Comparison of ENCODE assay signal across 8 mouse cellular contexts in the genomic region with DNA sequence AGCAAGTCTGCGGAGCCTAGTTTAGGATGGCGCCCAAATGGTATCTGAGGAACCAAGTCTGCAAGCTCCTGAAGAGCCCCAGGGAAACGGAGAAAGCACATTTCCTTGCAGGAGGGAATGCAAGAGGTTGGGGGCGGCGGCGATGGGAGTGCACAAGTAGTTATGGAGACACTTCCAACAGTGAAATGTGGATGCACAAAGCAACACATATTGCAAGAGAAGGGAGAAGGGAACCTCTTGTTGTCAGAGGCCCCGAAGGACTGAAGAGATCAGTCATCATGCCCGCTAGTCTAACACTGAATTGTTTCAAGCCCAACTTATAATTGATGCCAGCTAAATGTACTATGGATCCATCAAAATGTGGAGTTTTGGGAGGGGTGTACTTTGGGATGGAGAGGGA. TPM values are rescaled to one million over a fixed set of nuclear protein-coding genes. Genes with fewer than 3 reads are reported as not detected.
DNase-seq lines count a peak whose midpoint lies in the region; ATAC-seq lines count a peak whose summit lies in the region.

No protein-coding gene starts in this region.

- H3K9me3 ChIP-seq in heart, embryonic 16.5 days (replicated peaks; ENCODE audit: control insufficient read depth, low read length) = no peaks in the 10 kb centered on the region
- no peaks in the 10 kb centered on the region for H3K9me3 ChIP-seq in neural tube, embryonic 12.5 days

- peak overlapping the region; percentile 80 for H3K4me2 ChIP-seq in heart, embryonic 16.5 days (ENCODE audit: low read depth, low read length)
- H3K4me2 ChIP-seq in neural tube, embryonic 12.5 days (replicated peaks) = peak overlapping the region; percentile 41

- intact Hi-C loops in left cerebral cortex, postnatal 25 days (cut with DNase I) = loop anchor here (1.0 kb wide), 1 partner anchor 34 kb away; a partner anchor contains a TSS

- 28% methylated on average over 8 of the region's 8 CpGs for WGBS in heart, embryonic 16.5 days
- WGBS in neural tube, embryonic 12.5 days = 40% methylated on average over 8 of the region's 8 CpGs

- H3K36me3 ChIP-seq in heart, embryonic 16.5 days (ENCODE audit: control insufficient read depth, insufficient read depth) = no peaks in the 10 kb centered on the region
- H3K36me3 ChIP-seq in neural tube, embryonic 12.5 days = no peaks in the 10 kb centered on the region

- no peak overlapping the region for H3K9ac ChIP-seq in heart, embryonic 16.5 days (ENCODE audit: low read length)
- H3K9ac ChIP-seq in neural tube, embryonic 12.5 days = 0 out of 2 replicates have a peak overlapping the region, but pooled peaks have one; percentile 1

- no peak for ATAC-seq in heart, embryonic 16.5 days (replicated peaks; ENCODE audit: extremely low read depth, insufficient read depth, low FRiP score)
- no peak for ATAC-seq in neural tube, embryonic 12.5 days (ENCODE audit: low FRiP score, low read depth)
- ATAC-seq in megakaryocyte-erythroid progenitor cell, adult 5-6 weeks (replicated peaks; ENCODE audit: low FRiP score, low TSS enrichment, poor library complexity, severe bottlenecking) = no peak

- H3K27me3 ChIP-seq in heart, embryonic 16.5 days (ENCODE audit: control insufficient read depth, insufficient read depth, low read length) = no peaks in the 10 kb centered on the region
- H3K27me3 ChIP-seq in neural tube, embryonic 12.5 days (replicated peaks) = no peaks in the 10 kb centered on the region

- peaks cover 10% of the 10 kb centered on the region for H3K4me1 ChIP-seq in heart, embryonic 16.5 days (ENCODE audit: control insufficient read depth, insufficient read depth, low read length)
- peaks cover 16% of the 10 kb centered on the region for H3K4me1 ChIP-seq in neural tube, embryonic 12.5 days

- peak overlapping the region; percentile 46 for H3K27ac ChIP-seq in heart, embryonic 16.5 days (ENCODE audit: low read length)
- H3K27ac ChIP-seq in neural tube, embryonic 12.5 days = no peak overlapping the region

- H3K4me3 ChIP-seq in heart, embryonic 16.5 days (ENCODE audit: low read length) = peak overlapping the region; percentile 32
- peak overlapping the region; percentile 32; the same call in 1 of the 2 replicates for H3K4me3 ChIP-seq in neural tube, embryonic 12.5 days

- peak; percentile 20 to 48 for DNase-seq in adrenal gland, adult (ENCODE audit: inconsistent age in 2 of 2, low spot score in 1 of 2)
- no peak for DNase-seq in adrenal gland, adult 18-20 months (ENCODE audit: low spot score in 2 of 2)
- peak; percentile 15 for DNase-seq in ovary, postnatal 36 days (ENCODE audit: low spot score)
- DNase-seq in ovary, postnatal 10 days (ENCODE audit: low spot score) = no peak
- DNase-seq in left cerebral cortex, postnatal 25 days (ENCODE audit: low spot score in 2 of 2) = peak; percentile 12 to 15

RNA-seq across cellular contexts. Expression of a gene that starts 33.9 kb away (rescaled TPM):
- total RNA-seq in adrenal gland, adult 18-20 months (2021) = 1 to 10 TPM; 1.2 to 1.3 TPM
- 1.7 and 2.5 TPM in 2 replicates for polyA plus RNA-seq in heart, embryonic 16.5 days (2015; fragmentation: Nextera tagmentation; extraction: Ambion mirVana)
- total RNA-seq in left cerebral cortex, postnatal 25 days (2021) = 10 to 100 TPM; 36.2 to 42.2 TPM
- polyA plus RNA-seq in neural tube, embryonic 12.5 days (2016; fragmentation: Nextera tagmentation; extraction: Ambion mirVana) = 103 and 105 TPM in 2 replicates
- total RNA-seq in megakaryocyte-erythroid progenitor cell, adult 5-6 weeks (2014; fragmentation: Nextera tagmentation) = not detected in 2 replicates
- total RNA-seq in megakaryocyte-erythroid progenitor cell, adult 5-6 weeks (2017) = 0.85 TPM in 1 of 2 replicates, not detected in the other

Comparison
In these comparisons a context has a peak if more than half of its experiments do, and no peak if none do; other contexts are left out.
1. DNase-seq: peak in adrenal gland, adult (2 of 2), ovary, postnatal 36 days (single experiment) and left cerebral cortex, postnatal 25 days (2 of 2); none in adrenal gland, adult 18-20 months (0 of 2) and ovary, postnatal 10 days (single experiment).
2. RNA of a gene that starts 33.9 kb away (total RNA-seq): 36.2 to 42.2 TPM in left cerebral cortex, postnatal 25 days; 1.2 to 1.3 TPM in adrenal gland, adult 18-20 months and 0.85 TPM in megakaryocyte-erythroid progenitor cell, adult 5-6 weeks; every median in the first group is over 10 times any median in the second.